Mouse (Mus musculus): ENCODE data around the gene Calcrl. TPM values are rescaled to one million over a fixed set of nuclear protein-coding genes. Genes with fewer than 3 reads are reported as not detected.

Gene Calcrl
- polyA plus RNA-seq, 1 experiment from 2014 or later = 18.2 TPM

DNA sequence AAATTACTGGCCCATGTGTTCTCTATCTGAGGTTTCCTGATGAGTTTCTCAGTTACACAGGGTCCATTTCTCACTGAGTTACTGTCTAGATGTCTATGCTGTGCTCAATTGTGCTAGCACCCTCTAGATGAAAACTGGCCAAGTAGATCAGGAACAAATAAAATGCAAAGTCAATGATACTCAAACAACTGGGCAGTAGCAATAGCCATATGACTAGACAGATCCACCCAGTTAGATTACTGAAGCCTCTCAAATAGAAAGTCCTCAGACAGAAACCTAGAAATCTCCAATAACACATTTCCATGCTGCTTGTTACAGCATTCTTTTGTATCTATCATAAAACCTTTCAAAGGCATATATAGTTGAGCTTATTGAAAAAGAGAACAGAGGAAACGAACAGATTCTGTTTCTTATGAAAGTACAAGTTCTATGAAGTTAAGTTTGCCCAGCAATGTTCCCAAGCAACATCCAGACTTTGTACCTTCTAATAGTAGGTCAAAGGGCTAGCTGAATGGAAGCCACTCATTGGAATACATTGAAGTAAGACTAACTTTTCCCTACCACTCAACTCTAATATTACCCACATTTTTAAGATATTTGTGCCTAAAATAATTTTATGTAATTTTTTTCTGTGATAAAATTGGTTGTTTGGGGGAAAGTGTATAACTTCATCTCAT is 87.3 kb downstream of the Calcrl start:
- H3K27me3 ChIP-seq (ENCODE audit: control insufficient read depth, insufficient read depth, low read length) = no peaks in the 10 kb centered on the region
- no peak overlapping the region for H3K4me3 ChIP-seq (ENCODE audit: low read depth, low read length)
- no peak for TF ChIP-seq EP300 (optimal IDR thresholded peaks at IDR 0.05)
- WGBS = 93% methylated on average over 1 of the region's 1 CpGs
- no peak overlapping the region for H3K4me2 ChIP-seq (replicated peaks; ENCODE audit: low read depth)
- no peak for DNase-seq (ENCODE audit: low spot score)
- ATAC-seq (ENCODE audit: low FRiP score, low TSS enrichment) = no peak
- H3K9ac ChIP-seq (ENCODE audit: low read length) = no peak overlapping the region
- no peaks in the 10 kb centered on the region for H3K4me1 ChIP-seq (replicated peaks; ENCODE audit: control insufficient read depth, insufficient read depth)
- no peak overlapping the region for H3K27ac ChIP-seq (replicated peaks)
- H3K36me3 ChIP-seq (ENCODE audit: control insufficient read depth, insufficient read depth, low read length) = no peaks in the 10 kb centered on the region
- no peaks in the 10 kb centered on the region for H3K9me3 ChIP-seq (ENCODE audit: control insufficient read depth, low read length)

GRCm38 (mm10) chr2:84336331-84336730 is 88.9 kb downstream of the Calcrl start:
- no peak for DNase-seq (ENCODE audit: low spot score)
- WGBS = 50% methylated on average over 4 of the region's 4 CpGs
- Histone ChIP-seq H3K27me3 (ENCODE audit: control insufficient read depth, insufficient read depth, low read length) (no peaks in the 10 kb centered on the region), H3K27ac (replicated peaks) (no peak overlapping the region), H3K9me3 (ENCODE audit: control insufficient read depth, low read length) (no peaks in the 10 kb centered on the region), H3K4me1 (replicated peaks; ENCODE audit: control insufficient read depth, insufficient read depth) (no peaks in the 10 kb centered on the region), H3K4me3 (ENCODE audit: low read depth, low read length) (no peak overlapping the region), H3K9ac (ENCODE audit: low read length) (no peak overlapping the region), H3K4me2 (replicated peaks; ENCODE audit: low read depth) (no peak overlapping the region), H3K36me3 (ENCODE audit: control insufficient read depth, insufficient read depth, low read length) (no peaks in the 10 kb centered on the region)
- no peak for ATAC-seq (ENCODE audit: low FRiP score, low TSS enrichment)
- no peak for TF ChIP-seq EP300 (optimal IDR thresholded peaks at IDR 0.05)
- TF ChIP-seq CTCF (IDR thresholded peaks at IDR 0.05; ENCODE audit: low read depth) = no peak

- no peak for DNase-seq (ENCODE audit: low spot score)
Measured at GRCm38 (mm10) chr2:84316185-84316805, 108.9 kb downstream of the Calcrl start.

GRCm38 (mm10) chr2:84296517-84296916 is 128.7 kb downstream of the Calcrl start:
- no peaks in the 10 kb centered on the region for H3K27me3 ChIP-seq (ENCODE audit: control insufficient read depth, insufficient read depth, low read length)
- H3K4me3 ChIP-seq (ENCODE audit: low read depth, low read length) = no peak overlapping the region
- H3K9ac ChIP-seq (ENCODE audit: low read length) = no peak overlapping the region
- no peak overlapping the region for H3K27ac ChIP-seq (replicated peaks)
- no peaks in the 10 kb centered on the region for H3K36me3 ChIP-seq (ENCODE audit: control insufficient read depth, insufficient read depth, low read length)
- H3K4me1 ChIP-seq (replicated peaks; ENCODE audit: control insufficient read depth, insufficient read depth) = no peaks in the 10 kb centered on the region
- TF ChIP-seq EP300 (optimal IDR thresholded peaks at IDR 0.05) (no peak), CTCF (IDR thresholded peaks at IDR 0.05; ENCODE audit: low read depth) (no peak)
- no peak for DNase-seq (ENCODE audit: low spot score)
- no peak overlapping the region for H3K4me2 ChIP-seq (replicated peaks; ENCODE audit: low read depth)
- no peak for ATAC-seq (ENCODE audit: low FRiP score, low TSS enrichment)
- H3K9me3 ChIP-seq (ENCODE audit: control insufficient read depth, low read length) = no peaks in the 10 kb centered on the region
- 31% methylated on average over 5 of the region's 5 CpGs for WGBS

More at GRCm38 (mm10) chr2:84316185-84316805, 108.9 kb downstream of the Calcrl start:
- ATAC-seq (ENCODE audit: low FRiP score, low TSS enrichment) = no peak
- Histone ChIP-seq H3K9ac (ENCODE audit: low read length) (no peak overlapping the region), H3K27me3 (ENCODE audit: control insufficient read depth, insufficient read depth, low read length) (no peaks in the 10 kb centered on the region), H3K36me3 (ENCODE audit: control insufficient read depth, insufficient read depth, low read length) (no peaks in the 10 kb centered on the region), H3K4me1 (replicated peaks; ENCODE audit: control insufficient read depth, insufficient read depth) (no peaks in the 10 kb centered on the region), H3K9me3 (ENCODE audit: control insufficient read depth, low read length) (no peaks in the 10 kb centered on the region), H3K4me2 (replicated peaks; ENCODE audit: low read depth) (no peak overlapping the region), H3K4me3 (ENCODE audit: low read depth, low read length) (no peak overlapping the region), H3K27ac (replicated peaks) (no peak overlapping the region)
- WGBS = 77% methylated on average over 4 of the region's 4 CpGs
- no peak for TF ChIP-seq CTCF (IDR thresholded peaks at IDR 0.05; ENCODE audit: low read depth)
- TF ChIP-seq EP300 (optimal IDR thresholded peaks at IDR 0.05) = no peak

GRCm38 (mm10) chr2:84295068-84295467 is 130.1 kb downstream of the Calcrl start:
- Histone ChIP-seq H3K27ac (replicated peaks) (no peak overlapping the region), H3K9ac (ENCODE audit: low read length) (no peak overlapping the region), H3K36me3 (ENCODE audit: control insufficient read depth, insufficient read depth, low read length) (no peaks in the 10 kb centered on the region), H3K4me2 (replicated peaks; ENCODE audit: low read depth) (no peak overlapping the region), H3K27me3 (ENCODE audit: control insufficient read depth, insufficient read depth, low read length) (no peaks in the 10 kb centered on the region), H3K4me1 (replicated peaks; ENCODE audit: control insufficient read depth, insufficient read depth) (no peaks in the 10 kb centered on the region), H3K9me3 (ENCODE audit: control insufficient read depth, low read length) (no peaks in the 10 kb centered on the region), H3K4me3 (ENCODE audit: low read depth, low read length) (no peak overlapping the region)
- TF ChIP-seq CTCF (IDR thresholded peaks at IDR 0.05; ENCODE audit: low read depth) = no peak
- no peak for TF ChIP-seq EP300 (optimal IDR thresholded peaks at IDR 0.05)
- ATAC-seq (ENCODE audit: low FRiP score, low TSS enrichment) (no peak), DNase-seq (ENCODE audit: low spot score) (no peak)
- WGBS = 55% methylated on average over 2 of the region's 2 CpGs

DNA sequence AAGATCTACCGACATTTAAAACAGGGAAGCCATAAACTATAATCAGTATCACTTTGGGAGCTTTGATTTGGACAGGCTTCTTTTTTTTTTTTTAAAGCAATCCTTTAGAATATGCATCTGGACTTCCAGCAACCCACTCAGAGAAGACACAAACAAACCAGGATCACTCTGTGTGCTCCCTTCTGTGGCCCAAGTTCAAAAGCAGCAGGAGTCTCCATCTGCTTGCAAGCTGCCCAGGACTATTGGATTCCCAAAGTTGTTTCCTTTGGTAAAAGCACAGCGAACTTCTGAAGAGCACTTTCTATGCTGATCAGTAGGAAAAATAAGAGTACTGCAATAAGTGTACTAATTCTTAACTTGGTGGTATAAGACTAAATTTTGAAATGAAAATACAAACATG is 130.6 kb downstream of the Calcrl start:
- no peak overlapping the region for H3K4me2 ChIP-seq (replicated peaks; ENCODE audit: low read depth)
- no peak overlapping the region for H3K4me3 ChIP-seq (ENCODE audit: low read depth, low read length)
- no peak for ATAC-seq (ENCODE audit: low FRiP score, low TSS enrichment)
- H3K9ac ChIP-seq (ENCODE audit: low read length) = no peak overlapping the region
- no peaks in the 10 kb centered on the region for H3K4me1 ChIP-seq (replicated peaks; ENCODE audit: control insufficient read depth, insufficient read depth)
- DNase-seq (ENCODE audit: low spot score) = no peak
- no peaks in the 10 kb centered on the region for H3K36me3 ChIP-seq (ENCODE audit: control insufficient read depth, insufficient read depth, low read length)
- TF ChIP-seq CTCF (IDR thresholded peaks at IDR 0.05; ENCODE audit: low read depth) (no peak), EP300 (optimal IDR thresholded peaks at IDR 0.05) (no peak)
- no peak overlapping the region for H3K27ac ChIP-seq (replicated peaks)
- 54% methylated on average over 2 of the region's 2 CpGs for WGBS
- H3K27me3 ChIP-seq (ENCODE audit: control insufficient read depth, insufficient read depth, low read length) = no peaks in the 10 kb centered on the region
- H3K9me3 ChIP-seq (ENCODE audit: control insufficient read depth, low read length) = no peaks in the 10 kb centered on the region
